Mouse (Mus musculus): ENCODE results near the gene Snrnp27. TPM values are rescaled to one million over a fixed set of nuclear protein-coding genes. Genes with fewer than 3 reads are reported as not detected.

The Snrnp27 gene
- total and polyA plus RNA-seq, 3 experiments: 63.1 to 97.9 (median 72.7) TPM

- peak; percentile 94 for DNase-seq (ENCODE audit: extremely low read depth)
- peaks cover 0 to 7% of the 10 kb centered on the region in 2 experiments for H3K36me3 ChIP-seq (replicated peaks in 1 of 2; ENCODE audit: control insufficient read depth in 1 of 2, insufficient read depth in 1 of 2, low read length in 1 of 2)
- in situ Hi-C loops (cut with MboI; ENCODE audit: low pct_ligation_motif_present, low pct_unique_long_range_greater_than_20kb, low sequenced_read_pairs): no loop called here
- H3K79me2 ChIP-seq (replicated peaks; ENCODE audit: control insufficient read depth, extremely low read depth, insufficient read depth, poor library complexity, severe bottlenecking): no peaks in the 10 kb centered on the region; the same call in 1 of the 2 replicates
- H3K27me3 ChIP-seq (replicated peaks): no peaks in the 10 kb centered on the region
- dilution Hi-C loops (cut with MboI; ENCODE audit: extremely low pct_ligation_motif_present, extremely low pct_unique_long_range_greater_than_20kb, low sequenced_read_pairs): no loop called here
- TF ChIP-seq TCF12 (IDR thresholded peaks at IDR 0.05; ENCODE audit: low read depth, low read length) (peak; percentile 79; the same call in 1 of the 2 replicates), NRF1 (IDR thresholded peaks at IDR 0.05; ENCODE audit: low read depth, low read length) (peak; percentile 100), ETS1 (conservative IDR thresholded peaks at IDR 0.05; ENCODE audit: low read depth, low read length) (no peak), GABPA (IDR thresholded peaks at IDR 0.05; ENCODE audit: insufficient replicate concordance, low read depth, low read length) (no peak; the same call in 1 of the 2 replicates), ZKSCAN1 (IDR thresholded peaks at IDR 0.05; ENCODE audit: borderline replicate concordance, low read depth, low read length) (no peak), JUND (conservative IDR thresholded peaks at IDR 0.05; ENCODE audit: low read depth, low read length) (no peak), PAX5 (IDR thresholded peaks at IDR 0.05; ENCODE audit: low read length) (no peak), ZC3H11A (IDR thresholded peaks at IDR 0.05; ENCODE audit: low read depth, low read length) (no peak), RCOR1 (conservative IDR thresholded peaks at IDR 0.05; ENCODE audit: low read depth, low read length) (peak; percentile 68; the same call in 1 of the 2 replicates), POLR2AphosphoS2 (IDR thresholded peaks at IDR 0.05; ENCODE audit: low read depth, low read length) (peak; percentile 82; the same call in 1 of the 2 replicates), EP300 (IDR thresholded peaks at IDR 0.05; ENCODE audit: low read length) (no peak), MAZ (IDR thresholded peaks at IDR 0.05; ENCODE audit: low read depth, low read length) (peak; percentile 91), BHLHE40 (IDR thresholded peaks at IDR 0.05; ENCODE audit: low read depth, low read length) (0 out of 2 replicates have a peak, but pooled peaks have one; percentile 17), CHD1 (IDR thresholded peaks at IDR 0.05; ENCODE audit: low read depth, low read length) (no peak), MEF2A (IDR thresholded peaks at IDR 0.05; ENCODE audit: borderline replicate concordance, low read depth, low read length) (peak; percentile 58; the same call in 1 of the 2 replicates), ZMIZ1 (IDR thresholded peaks at IDR 0.05; ENCODE audit: low read depth, low read length) (peak; percentile 93), SIN3A (IDR thresholded peaks at IDR 0.05; ENCODE audit: low read length) (peak; percentile 94), CTCF (conservative IDR thresholded peaks at IDR 0.05 in 1 of 2, IDR thresholded peaks at IDR 0.05 in 1 of 2; ENCODE audit: low read depth in 2 of 2, low read length in 2 of 2) (no peak), CHD2 (IDR thresholded peaks at IDR 0.05; ENCODE audit: low read length) (no peak), E2F4 (IDR thresholded peaks at IDR 0.05; ENCODE audit: insufficient replicate concordance, low read depth, low read length) (no peak), MYC (IDR thresholded peaks at IDR 0.05; ENCODE audit: low read depth, low read length) (peak; percentile 68), NELFE (IDR thresholded peaks at IDR 0.05; ENCODE audit: low read depth, low read length) (peak; percentile 98), IRF4 (IDR thresholded peaks at IDR 0.05; ENCODE audit: low read depth, low read length) (0 out of 2 replicates have a peak, but pooled peaks have one; percentile 60), RAD21 (IDR thresholded peaks at IDR 0.05; ENCODE audit: low read depth, low read length) (no peak), MXI1 (IDR thresholded peaks at IDR 0.05; ENCODE audit: low read depth, low read length) (peak; percentile 90), MAFK (IDR thresholded peaks at IDR 0.05; ENCODE audit: insufficient replicate concordance, low read length) (no peak), MAX (IDR thresholded peaks at IDR 0.05; ENCODE audit: low read length) (peak; percentile 64; the same call in 1 of the 2 replicates), KAT2A (IDR thresholded peaks at IDR 0.05; ENCODE audit: insufficient replicate concordance, low read length) (peak; percentile 67; the same call in 1 of the 2 replicates), HCFC1 (IDR thresholded peaks at IDR 0.05; ENCODE audit: low read depth, low read length) (peak; percentile 83), USF2 (conservative IDR thresholded peaks at IDR 0.05; ENCODE audit: low read depth, low read length) (no peak), SMC3 (IDR thresholded peaks at IDR 0.05; ENCODE audit: low read depth, low read length) (no peak), TBP (conservative IDR thresholded peaks at IDR 0.05; ENCODE audit: low read depth, low read length) (no peak), UBTF (IDR thresholded peaks at IDR 0.05; ENCODE audit: low read depth, low read length) (peak; percentile 66; the same call in 1 of the 2 replicates), USF1 (IDR thresholded peaks at IDR 0.05; ENCODE audit: low read depth, low read length) (no peak), POLR2A (IDR thresholded peaks at IDR 0.05; ENCODE audit: low read depth, low read length) (peak; percentile 95), JUN (IDR thresholded peaks at IDR 0.05; ENCODE audit: insufficient read depth, low read depth, low read length) (no peak), ELF1 (IDR thresholded peaks at IDR 0.05; ENCODE audit: low read depth, low read length) (peak; percentile 96), ZNF384 (IDR thresholded peaks at IDR 0.05; ENCODE audit: low read depth, low read length) (no peak)
- peak within 1 kb of the TSS; percentile 69 for H3K9ac ChIP-seq (ENCODE audit: insufficient read depth, low read depth)
- peak within 1 kb of the TSS; percentile 72 to 97 (median 93) for H3K4me3 ChIP-seq (replicated peaks in 1 of 3; ENCODE audit: low read depth in 2 of 3, low read length in 2 of 3, poor library complexity in 1 of 3)
- no peak within 1 kb of the TSS for H3K27ac ChIP-seq (ENCODE audit: insufficient read depth, low read depth)
- peaks cover 3 to 31% of the 10 kb centered on the region in 2 experiments; a peak in 3 of 4 replicates for H3K4me1 ChIP-seq (ENCODE audit: control insufficient read depth in 1 of 2, insufficient read depth in 2 of 2)
- no peaks in the 10 kb centered on the region for H3K9me3 ChIP-seq (replicated peaks; ENCODE audit: low read length)
- peak within 1 kb of the TSS; percentile 81 for H3K4me2 ChIP-seq (ENCODE audit: insufficient read depth, low read depth, poor library complexity, severe bottlenecking)
Observed at GRCm38 (mm10) chr6:86733183-86733876, 49.0 kb upstream of the Snrnp27 start, which contains the start of gene Gmcl1. Gmcl1 (minus strand) TSS chr6:86733383.
